In the genomic region with DNA sequence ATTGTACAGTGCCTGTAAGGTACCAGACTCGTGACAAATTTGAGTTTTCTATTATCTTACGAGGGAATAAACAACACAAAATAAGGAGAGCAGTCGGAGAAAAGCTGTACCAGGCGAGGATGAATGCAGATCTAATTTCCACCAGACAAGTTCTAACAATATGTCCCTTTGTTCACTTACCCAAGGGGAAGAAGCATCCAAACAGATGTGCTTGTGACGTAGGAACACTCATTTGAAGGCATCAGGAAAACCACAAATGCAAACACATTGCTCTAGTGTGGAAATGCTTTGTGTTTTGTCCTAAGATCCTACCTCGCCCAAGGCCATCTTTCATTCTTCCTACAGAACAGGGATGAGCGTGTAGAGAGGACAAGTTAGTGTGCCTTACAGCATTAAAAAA, we compare ENCODE assay signal across 25 mouse cellular contexts.
DNase-seq lines count a peak whose midpoint lies in the region; ATAC-seq and TF ChIP-seq lines count a peak whose summit lies in the region.
"Had no signal": no experiment of that assay in that cellular context is flagged by ENCODE, and none has a peak within 500 bp of the region (broad histone marks: within the 10 kb centered on the region; RNA-seq: fewer than 3 reads in every experiment).

No protein-coding gene starts in this region.

- no peak for TF ChIP-seq POLR2A in kidney, adult 2 months (IDR thresholded peaks at IDR 0.05; ENCODE audit: low read depth, low read length)
- no peak for TF ChIP-seq POLR2A in cortical plate, adult 2 months (IDR thresholded peaks at IDR 0.05; ENCODE audit: extremely low read depth, insufficient read depth, low read length)

- no peak for DNase-seq in kidney, adult 2 months
- no peak for DNase-seq in kidney, postnatal 4 days
- DNase-seq in midbrain, embryonic 11.5 days (ENCODE audit: low spot score, missing footprints): peak; percentile 72
- DNase-seq in gastrocnemius, adult 8-10 months (ENCODE audit: low spot score in 2 of 2): no peak
- DNase-seq in cerebellum, postnatal 4 days (ENCODE audit: low spot score in 2 of 2): no peak
- DNase-seq: adrenal gland, postnatal 10 days; cerebellum, adult 2 months; heart, postnatal 36 days; kidney, adult 18-20 months; liver, postnatal 0 days had no signal

- H3K4me2 ChIP-seq in midbrain, embryonic 11.5 days: no peak overlapping the region
- H3K4me2 ChIP-seq in midbrain, embryonic 16.5 days (ENCODE audit: low read length): no peak overlapping the region
- H3K4me2 ChIP-seq: heart, embryonic 15.5 days; hindbrain, embryonic 14.5 days; limb, embryonic 12.5 days; liver, embryonic 11.5 days; neural tube, embryonic 15.5 days had no signal

- H3K36me3 ChIP-seq in kidney, adult 2 months (ENCODE audit: control insufficient read depth, insufficient read depth, low read length): no peaks in the 10 kb centered on the region
- H3K36me3 ChIP-seq in midbrain, embryonic 11.5 days (ENCODE audit: control insufficient read depth, insufficient read depth, low read length): no peaks in the 10 kb centered on the region
- H3K36me3 ChIP-seq in midbrain, embryonic 16.5 days (ENCODE audit: control insufficient read depth, insufficient read depth, low read length): no peaks in the 10 kb centered on the region
- H3K36me3 ChIP-seq: forebrain, embryonic 10.5 days; heart, embryonic 15.5 days; limb, embryonic 12.5 days; midbrain, embryonic 10.5 days; neural tube, embryonic 15.5 days had no signal

- no peak overlapping the region for H3K9ac ChIP-seq in midbrain, embryonic 11.5 days (ENCODE audit: low read length)
- H3K9ac ChIP-seq in midbrain, embryonic 16.5 days (ENCODE audit: low read depth, low read length): no peak overlapping the region
- H3K9ac ChIP-seq: heart, embryonic 15.5 days; hindbrain, embryonic 14.5 days; limb, embryonic 12.5 days; liver, postnatal 0 days; neural tube, embryonic 15.5 days had no signal

- peaks cover 12% of the 10 kb centered on the region; the same call in 1 of the 2 replicates for H3K4me1 ChIP-seq in kidney, adult 2 months (ENCODE audit: control insufficient read depth, insufficient read depth, low read length)
- H3K4me1 ChIP-seq in midbrain, embryonic 11.5 days (ENCODE audit: control insufficient read depth, insufficient read depth, low read length): no peaks in the 10 kb centered on the region
- H3K4me1 ChIP-seq in midbrain, embryonic 16.5 days (ENCODE audit: control insufficient read depth, insufficient read depth, low read length): no peaks in the 10 kb centered on the region
- H3K4me1 ChIP-seq in cortical plate, adult 2 months (ENCODE audit: control insufficient read depth, insufficient read depth, low read length): no peaks in the 10 kb centered on the region
- H3K4me1 ChIP-seq: forebrain, embryonic 10.5 days; heart, embryonic 15.5 days; limb, embryonic 12.5 days; midbrain, embryonic 10.5 days; neural tube, embryonic 15.5 days had no signal

- 89% methylated on average over 7 of the region's 7 CpGs for WGBS in kidney, adult 2 months
- WGBS in midbrain, embryonic 11.5 days: 81% methylated on average over 7 of the region's 7 CpGs
- 82% methylated on average over 7 of the region's 7 CpGs for WGBS in midbrain, embryonic 16.5 days

- no peaks in the 10 kb centered on the region for H3K27me3 ChIP-seq in kidney, adult 2 months (replicated peaks; ENCODE audit: control insufficient read depth, insufficient read depth, low read length)
- no peaks in the 10 kb centered on the region for H3K27me3 ChIP-seq in midbrain, embryonic 11.5 days (ENCODE audit: control insufficient read depth, insufficient read depth, low read length)
- no peaks in the 10 kb centered on the region for H3K27me3 ChIP-seq in midbrain, embryonic 16.5 days (ENCODE audit: control insufficient read depth, insufficient read depth, low read depth, low read length)
- H3K27me3 ChIP-seq: heart, embryonic 15.5 days; limb, embryonic 12.5 days; neural tube, embryonic 15.5 days had no signal

- ATAC-seq in midbrain, embryonic 11.5 days (ENCODE audit: low FRiP score): no peak
- ATAC-seq in midbrain, embryonic 16.5 days: no peak
- ATAC-seq: forebrain, embryonic 16.5 days; inflammation-experienced regulatory T-cells, adult 6 months; liver, postnatal 0 days; lung, postnatal 0 days had no signal

- no peak overlapping the region for H3K4me3 ChIP-seq in kidney, adult 2 months (ENCODE audit: insufficient read depth, low read depth, low read length)
- no peak overlapping the region for H3K4me3 ChIP-seq in midbrain, embryonic 11.5 days (ENCODE audit: low read depth, low read length)
- H3K4me3 ChIP-seq in midbrain, embryonic 16.5 days (ENCODE audit: low read depth, low read length): no peak overlapping the region
- no peak overlapping the region for H3K4me3 ChIP-seq in cortical plate, adult 2 months (ENCODE audit: insufficient read depth, low read length)
- H3K4me3 ChIP-seq: forebrain, embryonic 10.5 days; heart, embryonic 15.5 days; limb, embryonic 12.5 days; midbrain, embryonic 10.5 days; neural tube, embryonic 15.5 days had no signal

- TF ChIP-seq CTCF in kidney, adult 2 months (conservative IDR thresholded peaks at IDR 0.05; ENCODE audit: insufficient read depth, insufficient read length, low read depth, low read length): no peak
- TF ChIP-seq CTCF in cortical plate, adult 2 months (IDR thresholded peaks at IDR 0.05; ENCODE audit: extremely low read depth, insufficient read depth, low read length): no peak

- peak overlapping the region; percentile 23; the same call in 1 of the 2 replicates for H3K27ac ChIP-seq in kidney, adult 2 months (ENCODE audit: insufficient read depth, low read depth, low read length)
- no peak overlapping the region for H3K27ac ChIP-seq in midbrain, embryonic 11.5 days (ENCODE audit: low read depth, low read length)
- H3K27ac ChIP-seq in midbrain, embryonic 16.5 days (ENCODE audit: low read length): no peak overlapping the region
- peak overlapping the region; percentile 46; the same call in 1 of the 2 replicates for H3K27ac ChIP-seq in cortical plate, adult 2 months (ENCODE audit: insufficient read depth, low read length)
- H3K27ac ChIP-seq: forebrain, embryonic 10.5 days; heart, embryonic 15.5 days; hindbrain, embryonic 14.5 days; kidney, postnatal 0 days; limb, embryonic 12.5 days; macrophage; midbrain, embryonic 10.5 days; neural tube, embryonic 15.5 days; stomach, postnatal 0 days had no signal

- H3K9me3 ChIP-seq in midbrain, embryonic 11.5 days (ENCODE audit: control insufficient read depth, low read length): no peaks in the 10 kb centered on the region
- no peaks in the 10 kb centered on the region for H3K9me3 ChIP-seq in midbrain, embryonic 16.5 days (replicated peaks; ENCODE audit: control insufficient read depth, low read length, poor library complexity, severe bottlenecking)
- H3K9me3 ChIP-seq: forebrain, embryonic 10.5 days; heart, embryonic 15.5 days; limb, embryonic 12.5 days; midbrain, embryonic 10.5 days; neural tube, embryonic 15.5 days had no signal

Comparison
In these comparisons a context has a peak if more than half of its experiments do, and no peak if none do; other contexts are left out.
1. H3K27ac ChIP-seq: peak in kidney, adult 2 months (single experiment) and cortical plate, adult 2 months (single experiment); none in midbrain, embryonic 11.5 days (single experiment) and midbrain, embryonic 16.5 days (single experiment).